Mouse (Mus musculus) embryonic facial prominence, embryonic 13.5 days (tissue): Measurements from ENCODE around the gene Lrba. TPM values are rescaled to one million over a fixed set of nuclear protein-coding genes. Genes with fewer than 3 reads are reported as not detected.

ENCODE experiments used
- ATAC-seq: fragments of 200-750 bp; cut with Nextera tagmentation; 2 replicates; pipeline ENCODE4 v1.8.0; 2017; ENCODE audit warnings: low read depth; ENCODE audit not compliant: insufficient number of reproducible peaks, insufficient read depth, low FRiP score, low TSS enrichment
- H3K27ac ChIP-seq: fragments of 300-500 bp; sonication (generic); 2 replicates; pipeline ENCODE4 v1.5.1; 2015; ENCODE audit warnings: moderate library complexity, mild to moderate bottlenecking, inconsistent platforms
- H3K27me3 ChIP-seq: fragments of 300-500 bp; sonication (generic); 2 replicates; pipeline ENCODE4 v1.6.1; 2015; ENCODE audit warnings: mild to moderate bottlenecking, inconsistent platforms
- H3K36me3 ChIP-seq: fragments of 300-500 bp; sonication (generic); 2 replicates; pipeline ENCODE4 v1.6.1; 2015; ENCODE audit warnings: mild to moderate bottlenecking, inconsistent platforms
- H3K4me1 ChIP-seq: fragments of 300-500 bp; sonication (generic); 2 replicates; pipeline ENCODE4 v1.6.1; 2015; ENCODE audit warnings: inconsistent platforms
- H3K4me2 ChIP-seq: fragments of 300-500 bp; sonication (generic); 2 replicates; pipeline ENCODE4 v1.6.1; 2015; ENCODE audit warnings: moderate library complexity, mild to moderate bottlenecking, inconsistent platforms
- H3K4me3 ChIP-seq: fragments of 300-500 bp; sonication (generic); 2 replicates; pipeline ENCODE4 v1.5.1; 2015; ENCODE audit warnings: mild to moderate bottlenecking, inconsistent platforms
- H3K9ac ChIP-seq: fragments of 300-500 bp; sonication (generic); 2 replicates; pipeline ENCODE4 v1.6.1; 2015; ENCODE audit warnings: mild to moderate bottlenecking, inconsistent platforms
- H3K9me3 ChIP-seq: fragments of 300-500 bp; sonication (generic); 2 replicates; pipeline ENCODE4 v1.6.1; 2016; ENCODE audit warnings: inconsistent platforms
- WGBS: fragments of 180-500 bp; shearing (Covaris S2); methylation state at CpG from one replicate; pipeline ENCODE4 v1.1.7; 2015; ENCODE audit warnings: mixed read lengths; 5-methylcytosine and 5-hydroxymethylcytosine counted together
- polyA plus RNA-seq: library from polyadenylated mRNA; unstranded; fragments of >200 nt; fragmentation: Nextera tagmentation; extraction: Ambion mirVana; gene quantifications from 2 replicates; pipeline ENCODE4 v1.2.1, GENCODE M21; 2015

The Lrba gene
- polyA plus RNA-seq, 1 experiment from 2014 or later: 7.4 TPM

DNA sequence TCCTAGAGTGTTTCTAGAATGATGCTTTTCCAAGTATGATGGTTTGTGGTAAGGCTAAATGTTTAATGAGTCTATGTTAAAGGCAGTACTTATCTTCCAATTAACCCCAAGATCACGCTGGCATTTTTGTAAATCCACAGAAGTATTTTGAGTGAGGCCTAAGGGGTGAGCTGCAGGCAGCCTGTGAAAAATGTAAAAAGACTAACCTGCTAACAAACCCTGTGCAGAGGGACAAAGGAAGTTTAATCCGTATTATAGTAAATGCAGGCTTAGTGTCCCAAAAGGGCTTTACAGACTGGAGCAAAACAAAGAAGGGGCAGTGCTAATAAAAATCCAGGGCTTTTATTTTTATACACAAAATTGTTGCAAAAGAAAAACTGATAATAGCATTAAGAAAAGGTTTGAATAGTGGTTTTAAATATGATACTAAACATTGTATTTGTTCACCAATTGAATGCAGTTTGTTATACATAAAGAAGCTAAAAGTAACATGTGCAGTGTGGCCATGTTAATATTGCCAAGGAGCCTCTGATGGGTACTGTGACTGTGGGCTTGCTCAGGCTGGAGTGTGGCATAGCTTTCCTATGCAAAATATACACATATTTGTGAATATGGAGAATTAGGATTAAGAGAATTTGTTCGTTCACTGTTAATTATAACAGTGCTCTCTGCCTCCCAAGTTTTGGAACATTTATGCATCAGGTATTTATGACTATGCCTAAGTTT, 348.2 kb downstream of the Lrba start:
- WGBS: 39% methylated on average over 3 of the region's 3 CpGs
- Histone ChIP-seq H3K27ac (no peak overlapping the region), H3K9ac (no peak overlapping the region), H3K4me2 (no peak overlapping the region), H3K36me3 (no peaks in the 10 kb centered on the region), H3K27me3 (no peaks in the 10 kb centered on the region), H3K9me3 (no peaks in the 10 kb centered on the region), H3K4me3 (no peak overlapping the region), H3K4me1 (no peaks in the 10 kb centered on the region)
- no peak for ATAC-seq

DNA sequence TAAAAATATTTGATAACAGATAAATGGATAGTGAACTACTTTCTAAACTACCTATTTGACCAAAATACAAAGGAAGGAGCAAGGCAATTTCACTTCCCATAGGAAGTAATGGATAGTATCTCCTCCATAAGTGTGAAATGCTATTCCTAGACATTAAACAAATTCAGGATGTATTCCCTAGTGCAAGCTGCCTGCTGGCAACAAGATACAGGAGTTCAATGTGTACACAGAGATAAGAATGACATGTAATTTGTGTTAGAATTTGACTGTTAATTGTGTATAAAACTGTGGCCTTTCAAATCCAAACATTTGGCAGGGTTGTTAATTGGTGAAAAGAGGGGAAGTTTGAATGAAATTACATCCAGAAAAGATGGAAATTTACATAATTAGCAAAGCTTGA, 350.8 kb downstream of the Lrba start:
- Histone ChIP-seq H3K4me3 (no peak overlapping the region), H3K27me3 (no peaks in the 10 kb centered on the region), H3K36me3 (no peaks in the 10 kb centered on the region), H3K27ac (no peak overlapping the region), H3K4me1 (no peaks in the 10 kb centered on the region), H3K4me2 (no peak overlapping the region), H3K9me3 (no peaks in the 10 kb centered on the region), H3K9ac (no peak overlapping the region)
- no peak for ATAC-seq

DNA sequence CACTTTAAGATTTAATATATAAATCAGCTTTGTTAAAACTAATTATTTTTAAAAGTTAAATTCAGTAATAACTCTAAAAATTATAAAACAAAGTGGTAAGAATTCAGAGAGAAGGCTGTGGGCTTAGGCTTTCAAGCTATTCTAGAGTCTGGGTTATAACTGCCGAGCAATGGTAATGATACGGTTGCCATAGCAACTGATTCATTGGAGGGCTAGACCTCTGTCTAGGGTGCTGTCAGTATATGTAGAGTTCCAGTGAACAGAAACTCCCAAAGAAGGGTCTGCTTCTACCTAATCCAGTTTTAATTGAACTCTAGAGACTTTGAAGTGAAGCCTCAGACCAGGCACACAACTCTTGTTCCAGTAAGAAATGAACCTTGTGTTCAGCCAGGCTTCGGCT, 377.8 kb downstream of the Lrba start:
- no peak overlapping the region for H3K27ac ChIP-seq
- H3K27me3 ChIP-seq: no peaks in the 10 kb centered on the region
- no peak overlapping the region for H3K4me3 ChIP-seq
- H3K36me3 ChIP-seq: no peaks in the 10 kb centered on the region
- H3K9me3 ChIP-seq: no peaks in the 10 kb centered on the region
- no peaks in the 10 kb centered on the region for H3K4me1 ChIP-seq
- WGBS: 56% methylated on average over 3 of the region's 3 CpGs
- no peak overlapping the region for H3K9ac ChIP-seq
- no peak overlapping the region for H3K4me2 ChIP-seq
- no peak for ATAC-seq

DNA sequence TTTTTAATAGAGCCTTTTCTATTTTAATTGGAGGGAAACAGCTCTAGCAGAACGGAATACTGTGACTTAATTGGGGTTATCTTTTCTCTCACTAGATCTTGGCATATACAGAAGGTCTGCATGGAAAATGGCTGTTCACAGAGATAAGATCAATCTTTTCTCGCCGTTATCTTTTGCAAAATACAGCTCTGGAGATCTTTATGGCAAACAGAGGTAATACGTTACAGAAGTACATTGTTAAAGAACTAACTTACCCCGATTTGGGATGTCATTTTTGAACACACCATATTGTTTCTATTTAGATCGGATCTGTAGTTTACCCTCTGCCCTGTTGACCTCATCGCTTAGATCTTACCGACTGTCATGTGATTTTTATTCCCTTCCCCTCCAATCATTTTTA, 381.3 kb downstream of the Lrba start:
- ATAC-seq: no peak
- Histone ChIP-seq H3K9me3 (no peaks in the 10 kb centered on the region), H3K27me3 (no peaks in the 10 kb centered on the region), H3K36me3 (no peaks in the 10 kb centered on the region), H3K4me1 (no peaks in the 10 kb centered on the region), H3K27ac (no peak overlapping the region), H3K9ac (no peak overlapping the region), H3K4me2 (no peak overlapping the region), H3K4me3 (no peak overlapping the region)
- 49% methylated on average over 8 of the region's 8 CpGs for WGBS

DNA sequence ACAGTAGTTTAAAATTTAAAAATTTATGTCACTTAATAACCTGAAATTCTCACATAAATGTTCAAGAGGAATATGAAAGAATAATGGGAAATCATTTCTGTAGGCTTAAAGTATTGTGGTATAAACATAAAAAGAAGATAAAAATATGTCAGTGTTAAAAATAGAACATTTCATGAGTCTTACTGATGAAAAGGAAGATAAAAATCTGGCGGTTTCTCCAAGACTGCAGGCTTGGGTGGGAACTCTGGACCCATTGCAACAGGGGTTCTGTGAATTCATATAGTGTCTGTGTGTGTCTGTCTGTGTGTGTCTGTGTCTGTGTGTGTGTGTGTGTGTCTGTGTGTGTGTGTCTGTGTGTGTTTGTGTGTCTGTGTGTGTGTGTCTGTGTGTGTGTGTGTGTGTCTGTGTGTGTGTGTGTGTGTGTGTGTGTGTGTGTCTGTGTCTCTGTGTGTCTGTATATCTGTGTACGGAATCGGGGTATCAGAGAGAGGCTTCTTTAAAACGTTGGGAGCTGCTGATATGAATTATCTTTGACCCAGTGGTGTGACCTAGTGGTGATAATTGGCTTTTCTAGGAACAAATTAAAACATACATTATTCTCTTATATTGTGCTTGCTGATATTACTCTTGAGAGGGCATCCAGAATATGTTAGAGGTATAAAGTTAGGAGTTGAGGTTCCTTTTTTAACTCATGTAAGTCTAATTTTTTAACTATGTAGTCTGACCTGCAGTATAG, 402.7 kb downstream of the Lrba start:
- 64% methylated on average over 4 of the region's 4 CpGs for WGBS
- no peak for ATAC-seq

DNA sequence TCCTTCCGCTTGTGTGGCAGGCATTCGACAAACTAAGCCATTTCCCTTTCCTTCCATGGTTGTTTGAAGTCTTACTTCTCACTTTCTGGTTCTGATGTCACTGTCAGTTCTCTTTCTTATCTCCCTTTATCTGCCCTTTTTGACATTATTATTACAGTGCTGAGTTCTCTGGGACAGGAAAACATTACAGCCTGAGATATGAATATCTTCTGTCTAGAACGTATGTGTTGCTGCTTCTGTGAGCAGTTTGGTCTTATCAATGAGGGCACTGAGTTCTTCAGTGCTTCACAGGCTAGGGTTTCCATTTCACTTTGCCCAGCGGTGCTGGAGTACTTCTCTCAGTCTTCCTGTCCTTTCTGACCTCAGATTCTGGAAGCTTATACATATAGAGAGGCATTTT, 404.9 kb downstream of the Lrba start:
- no peaks in the 10 kb centered on the region for H3K4me1 ChIP-seq
- H3K36me3 ChIP-seq: no peaks in the 10 kb centered on the region
- 78% methylated on average over 4 of the region's 4 CpGs for WGBS
- no peak overlapping the region for H3K27ac ChIP-seq
- ATAC-seq: no peak
- H3K9ac ChIP-seq: no peak overlapping the region
- no peaks in the 10 kb centered on the region for H3K9me3 ChIP-seq
- H3K4me3 ChIP-seq: no peak overlapping the region
- H3K27me3 ChIP-seq: no peaks in the 10 kb centered on the region
- H3K4me2 ChIP-seq: no peak overlapping the region

More for the DNA sequence above, 402.7 kb downstream of the Lrba start:
- H3K27ac ChIP-seq: no peak overlapping the region
- H3K36me3 ChIP-seq: no peaks in the 10 kb centered on the region
- no peaks in the 10 kb centered on the region for H3K4me1 ChIP-seq
- H3K4me3 ChIP-seq: no peak overlapping the region
- H3K4me2 ChIP-seq: no peak overlapping the region
- no peaks in the 10 kb centered on the region for H3K27me3 ChIP-seq
- no peaks in the 10 kb centered on the region for H3K9me3 ChIP-seq
- no peak overlapping the region for H3K9ac ChIP-seq

DNA sequence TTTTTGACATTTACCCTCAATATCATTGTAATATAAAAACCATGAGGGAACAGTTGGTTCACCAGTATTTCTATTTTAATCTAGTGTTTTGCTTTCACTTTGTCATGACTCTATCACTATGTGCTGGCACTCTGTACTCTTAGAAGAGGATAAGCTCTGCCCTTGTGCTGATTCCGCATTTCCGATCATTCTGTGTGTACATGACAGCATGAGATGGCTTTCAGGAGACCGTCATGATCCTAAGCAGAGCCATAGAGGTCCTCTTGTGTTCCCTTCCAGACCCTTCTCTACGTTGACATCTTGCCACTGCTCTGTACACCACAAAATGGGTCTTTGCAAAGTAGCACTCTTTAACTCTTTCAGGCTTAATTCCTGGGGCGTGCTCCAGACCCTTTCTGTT, 411.0 kb downstream of the Lrba start:
- Histone ChIP-seq H3K36me3 (no peaks in the 10 kb centered on the region), H3K4me1 (0 out of 2 replicates have a peak, but pooled peaks cover 6% of the 10 kb centered on the region), H3K27ac (no peak overlapping the region), H3K27me3 (no peaks in the 10 kb centered on the region), H3K4me3 (no peak overlapping the region), H3K9ac (no peak overlapping the region), H3K4me2 (peak overlapping the region; percentile 12; the same call in 1 of the 2 replicates), H3K9me3 (no peaks in the 10 kb centered on the region)
- WGBS: 71% methylated on average over 5 of the region's 5 CpGs
- ATAC-seq: no peak

DNA sequence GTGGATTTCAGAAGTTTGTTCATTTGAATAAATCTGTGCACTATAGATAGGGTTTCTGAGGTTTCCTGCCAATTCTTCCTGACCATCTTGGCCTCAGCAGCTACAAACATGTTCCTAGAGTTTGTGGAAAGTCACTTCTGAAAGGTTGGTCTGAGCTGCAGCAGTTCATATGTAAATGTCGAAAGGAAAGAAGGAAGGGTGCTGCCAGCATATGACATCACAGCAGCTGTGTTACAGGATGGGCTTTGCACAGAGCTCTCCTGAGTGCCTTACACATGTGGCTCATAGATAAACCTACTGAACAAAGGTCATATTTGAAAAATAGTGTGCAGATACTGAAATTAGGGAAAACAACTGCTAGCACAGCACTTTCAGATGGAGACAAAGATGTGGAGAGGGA, 411.5 kb downstream of the Lrba start:
- Histone ChIP-seq H3K4me3 (no peak overlapping the region), H3K27ac (peak overlapping the region; percentile 8; the same call in 1 of the 2 replicates), H3K4me2 (no peak overlapping the region), H3K27me3 (no peaks in the 10 kb centered on the region), H3K9me3 (no peaks in the 10 kb centered on the region), H3K4me1 (0 out of 2 replicates have a peak, but pooled peaks cover 6% of the 10 kb centered on the region), H3K9ac (no peak overlapping the region), H3K36me3 (no peaks in the 10 kb centered on the region)
- WGBS: 46% methylated on average over 1 of the region's 1 CpGs
- no peak for ATAC-seq

DNA sequence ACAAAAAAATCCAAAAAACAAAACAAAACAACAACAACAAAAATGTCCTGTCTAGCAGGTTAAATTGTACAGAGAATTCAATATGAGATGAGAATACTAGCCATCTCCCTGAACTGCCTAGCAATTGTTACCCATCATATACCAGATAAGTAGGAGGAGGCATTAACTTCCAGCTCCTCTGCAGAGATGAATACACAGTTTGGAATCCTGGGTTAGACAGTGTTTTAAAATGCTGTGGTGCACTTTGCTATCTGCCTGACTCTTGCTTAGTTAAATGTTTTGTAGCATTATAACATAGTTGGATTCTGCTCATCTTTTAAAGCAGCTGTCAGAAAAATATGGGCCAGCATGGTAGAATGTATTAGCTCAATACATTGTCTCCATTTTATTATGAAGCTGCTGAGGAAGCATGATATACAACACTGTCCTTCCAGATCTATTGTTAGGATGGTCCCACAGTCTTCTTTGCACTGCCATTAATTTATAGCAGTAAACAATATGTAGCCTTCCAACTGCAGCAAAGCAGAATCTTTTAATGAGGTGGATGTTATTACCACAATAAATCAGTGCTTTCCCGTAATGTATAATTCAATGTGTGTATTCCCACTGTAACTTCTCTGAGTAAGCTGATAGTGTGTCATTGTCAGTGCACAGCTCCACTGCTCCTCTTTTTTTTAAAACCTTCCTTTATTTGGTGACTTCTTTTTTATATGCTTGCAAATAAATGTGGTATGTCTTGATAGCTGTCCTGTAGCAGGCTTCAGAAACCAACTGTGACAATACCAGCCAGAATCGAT, 414.3 kb downstream of the Lrba start:
- Histone ChIP-seq H3K9me3 (no peaks in the 10 kb centered on the region), H3K9ac (no peak overlapping the region), H3K4me3 (no peak overlapping the region), H3K4me1 (0 out of 2 replicates have a peak, but pooled peaks cover 6% of the 10 kb centered on the region), H3K27me3 (no peaks in the 10 kb centered on the region), H3K27ac (no peak overlapping the region), H3K36me3 (no peaks in the 10 kb centered on the region), H3K4me2 (no peak overlapping the region)
- no peak for ATAC-seq
- WGBS: 74% methylated on average over 2 of the region's 2 CpGs

DNA sequence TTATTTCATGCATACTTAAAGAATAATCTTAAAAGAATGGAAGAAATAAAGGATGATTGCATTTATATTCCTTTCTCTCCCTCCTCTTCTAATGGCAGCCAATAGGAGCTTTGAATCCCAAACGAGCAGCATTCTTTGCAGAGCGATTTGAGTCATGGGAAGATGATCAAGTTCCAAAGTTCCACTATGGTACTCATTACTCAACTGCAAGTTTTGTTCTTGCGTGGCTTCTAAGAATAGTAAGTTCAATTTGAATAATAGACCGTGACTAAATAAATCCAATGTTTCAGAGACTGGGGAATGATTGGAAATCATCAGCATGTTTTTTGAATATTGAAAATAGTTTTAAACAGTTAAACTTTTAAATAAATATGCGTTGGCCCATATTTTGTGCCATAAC, 416.9 kb downstream of the Lrba start:
- no peak for ATAC-seq
- Histone ChIP-seq H3K27me3 (no peaks in the 10 kb centered on the region), H3K27ac (no peak overlapping the region), H3K4me2 (no peak overlapping the region), H3K4me1 (no peaks in the 10 kb centered on the region), H3K36me3 (no peaks in the 10 kb centered on the region), H3K9ac (no peak overlapping the region), H3K4me3 (no peak overlapping the region), H3K9me3 (no peaks in the 10 kb centered on the region)
- 38% methylated on average over 5 of the region's 5 CpGs for whole genome bisulfite sequencing

DNA sequence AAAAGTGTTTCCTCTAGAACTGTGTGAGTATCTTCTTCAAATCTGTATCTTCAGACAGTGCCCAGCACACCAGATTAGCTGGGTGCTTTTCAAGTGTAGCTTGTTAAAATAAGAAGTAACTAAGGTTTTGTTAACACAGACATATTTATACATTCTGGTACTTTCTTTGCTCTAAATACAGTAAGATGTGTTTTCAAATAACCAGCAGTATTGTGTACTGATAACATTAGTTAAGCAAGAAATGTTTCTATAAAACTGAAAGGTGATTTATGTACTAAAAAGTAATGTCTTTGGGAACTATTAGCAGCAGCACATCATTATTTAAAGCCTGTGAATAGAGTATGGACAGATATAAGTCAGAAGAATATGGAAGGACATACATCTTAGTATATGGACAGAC, 417.3 kb downstream of the Lrba start:
- Histone ChIP-seq H3K27me3 (no peaks in the 10 kb centered on the region), H3K9ac (no peak overlapping the region), H3K4me1 (no peaks in the 10 kb centered on the region), H3K27ac (no peak overlapping the region), H3K4me3 (no peak overlapping the region), H3K4me2 (no peak overlapping the region), H3K9me3 (no peaks in the 10 kb centered on the region), H3K36me3 (no peaks in the 10 kb centered on the region)
- no peak for ATAC-seq
